10 mouse cellular contexts compared by ENCODE assay signal in the genomic region with DNA sequence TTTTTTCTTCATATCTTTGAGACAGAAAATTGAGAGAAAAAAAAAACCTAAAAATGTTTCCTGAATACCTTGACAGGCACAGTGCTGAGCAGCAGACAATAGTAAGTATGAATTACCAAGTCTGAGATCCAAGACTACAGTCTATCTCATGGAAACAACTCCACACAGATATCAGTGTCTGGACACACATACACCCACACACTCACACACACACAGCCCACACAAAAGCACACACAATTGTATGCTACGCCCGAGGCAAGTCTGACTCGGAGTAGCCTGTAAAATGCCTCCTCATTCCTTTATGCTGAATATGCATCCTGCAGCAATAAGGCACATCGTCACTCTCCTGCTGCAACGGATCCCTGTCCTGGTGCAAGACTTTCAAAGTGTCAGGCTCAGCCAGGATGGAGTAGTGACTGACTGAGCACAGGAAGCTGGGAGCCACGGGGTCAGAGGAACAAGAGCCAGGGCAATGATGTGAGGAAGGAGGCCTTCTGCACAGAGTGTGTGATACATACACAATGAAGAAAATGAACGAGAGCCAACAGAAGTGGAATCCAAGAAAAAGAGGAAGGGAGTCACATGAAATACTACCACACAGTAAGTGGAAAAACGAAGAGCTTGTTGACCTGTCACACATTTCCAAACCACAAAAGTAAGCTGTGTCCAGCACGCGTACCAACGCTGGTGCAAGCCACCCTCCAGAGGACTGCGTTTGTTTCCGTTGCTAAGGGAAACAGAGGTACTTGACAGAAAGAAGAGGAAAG. TPM values are rescaled to one million over a fixed set of nuclear protein-coding genes. Genes with fewer than 3 reads are reported as not detected.
DNase-seq lines count a peak whose midpoint lies in the region; ATAC-seq and TF ChIP-seq lines count a peak whose summit lies in the region.
"Had no signal": no experiment of that assay in that cellular context is flagged by ENCODE, and none has a peak within 500 bp of the region (broad histone marks: within the 10 kb centered on the region; RNA-seq: fewer than 3 reads in every experiment).

No protein-coding gene starts in this region.

- intact Hi-C loops in heart, adult 2 months (cut with DNase I), result no loop called here

- no peak overlapping the region for H3K4me3 ChIP-seq in hindbrain, embryonic 15.5 days
- H3K4me3 ChIP-seq in hindbrain, embryonic 11.5 days (ENCODE audit: low read depth, low read length), result no peak overlapping the region
- H3K4me3 ChIP-seq in heart, adult 2 months, result no peak overlapping the region
- H3K4me3 ChIP-seq in midbrain, embryonic 14.5 days (replicated peaks; ENCODE audit: low read depth, low read length), result no peak overlapping the region
- H3K4me3 ChIP-seq: limb, embryonic 12.5 days; stomach, embryonic 15.5 days had no signal

- WGBS in hindbrain, embryonic 15.5 days, result 43% methylated on average over 13 of the region's 13 CpGs
- 60% methylated on average over 13 of the region's 13 CpGs for WGBS in hindbrain, embryonic 11.5 days
- 14% methylated on average over 13 of the region's 13 CpGs for WGBS in heart, adult 2 months
- 53% methylated on average over 13 of the region's 13 CpGs for WGBS in midbrain, embryonic 14.5 days

- no peaks in the 10 kb centered on the region for H3K27me3 ChIP-seq in hindbrain, embryonic 15.5 days
- no peaks in the 10 kb centered on the region for H3K27me3 ChIP-seq in hindbrain, embryonic 11.5 days (ENCODE audit: control insufficient read depth, insufficient read depth, low read length)
- no peaks in the 10 kb centered on the region for H3K27me3 ChIP-seq in heart, adult 2 months (ENCODE audit: control insufficient read depth, insufficient read depth, low read length)
- H3K27me3 ChIP-seq in midbrain, embryonic 14.5 days (ENCODE audit: control insufficient read depth, insufficient read depth, low read length), result no peaks in the 10 kb centered on the region
- H3K27me3 ChIP-seq: limb, embryonic 12.5 days; stomach, embryonic 15.5 days had no signal

- H3K4me2 ChIP-seq in hindbrain, embryonic 15.5 days, result no peak overlapping the region
- no peak overlapping the region for H3K4me2 ChIP-seq in hindbrain, embryonic 11.5 days (replicated peaks; ENCODE audit: low read depth, low read length)
- H3K4me2 ChIP-seq in midbrain, embryonic 14.5 days (ENCODE audit: low read length), result no peak overlapping the region
- H3K4me2 ChIP-seq: limb, embryonic 12.5 days; stomach, embryonic 15.5 days had no signal

- TF ChIP-seq EP300 in heart, adult 2 months (IDR thresholded peaks at IDR 0.05; ENCODE audit: insufficient read depth, low read depth, low read length), result no peak

- H3K4me1 ChIP-seq in hindbrain, embryonic 15.5 days (replicated peaks), result peaks cover 18% of the 10 kb centered on the region; the same call in 1 of the 2 replicates
- H3K4me1 ChIP-seq in hindbrain, embryonic 11.5 days (replicated peaks; ENCODE audit: control insufficient read depth, insufficient read depth, low read length), result no peaks in the 10 kb centered on the region
- peaks cover 9% of the 10 kb centered on the region for H3K4me1 ChIP-seq in heart, adult 2 months (ENCODE audit: control insufficient read depth, insufficient read depth, low read length)
- H3K4me1 ChIP-seq in midbrain, embryonic 14.5 days (ENCODE audit: control insufficient read depth, insufficient read depth, low read length), result no peaks in the 10 kb centered on the region
- H3K4me1 ChIP-seq: limb, embryonic 12.5 days had no signal

- 0 out of 2 replicates have a peak overlapping the region, but pooled peaks have one; percentile 4 for H3K27ac ChIP-seq in hindbrain, embryonic 15.5 days (replicated peaks)
- no peak overlapping the region for H3K27ac ChIP-seq in hindbrain, embryonic 11.5 days (ENCODE audit: low read depth, low read length)
- peak overlapping the region; percentile 29; the same call in 1 of the 2 replicates for H3K27ac ChIP-seq in heart, adult 2 months
- H3K27ac ChIP-seq in midbrain, embryonic 14.5 days (replicated peaks; ENCODE audit: low read depth, low read length), result no peak overlapping the region
- H3K27ac ChIP-seq: limb, embryonic 12.5 days; stomach, embryonic 15.5 days had no signal

- DNase-seq in hindbrain, embryonic 11.5 days (ENCODE audit: low spot score), result no peak
- DNase-seq in heart, adult 2 months, result peak in 1 of 2 experiments; percentile 41
- peak; percentile 51 for DNase-seq in kidney, postnatal 10 days
- peak; percentile 31 for DNase-seq in midbrain, embryonic 14.5 days
- no peak for DNase-seq in frontal cortex, postnatal 25 days (ENCODE audit: low spot score in 2 of 2)
- no peak for DNase-seq in gastrocnemius, postnatal 4 days (ENCODE audit: low spot score in 2 of 2)

- TF ChIP-seq CTCF in heart, adult 2 months (IDR thresholded peaks at IDR 0.05), result no peak

- no peaks in the 10 kb centered on the region for H3K79me2 ChIP-seq in heart, adult 2 months (replicated peaks; ENCODE audit: control insufficient read depth, insufficient read depth, low read length)

- H3K36me3 ChIP-seq in hindbrain, embryonic 15.5 days, result peaks cover 11% of the 10 kb centered on the region
- H3K36me3 ChIP-seq in hindbrain, embryonic 11.5 days (ENCODE audit: control insufficient read depth, insufficient read depth, low read length), result no peaks in the 10 kb centered on the region
- peaks cover 2% of the 10 kb centered on the region for H3K36me3 ChIP-seq in heart, adult 2 months (ENCODE audit: control insufficient read depth, insufficient read depth, low read length)
- no peaks in the 10 kb centered on the region for H3K36me3 ChIP-seq in midbrain, embryonic 14.5 days (ENCODE audit: control insufficient read depth, insufficient read depth, low read length)
- H3K36me3 ChIP-seq: limb, embryonic 12.5 days; stomach, embryonic 15.5 days had no signal

- H3K9ac ChIP-seq in hindbrain, embryonic 15.5 days, result no peak overlapping the region
- H3K9ac ChIP-seq in hindbrain, embryonic 11.5 days (ENCODE audit: low read depth, low read length), result no peak overlapping the region
- no peak overlapping the region for H3K9ac ChIP-seq in heart, adult 2 months (ENCODE audit: low read depth, low read length)
- H3K9ac ChIP-seq in midbrain, embryonic 14.5 days (replicated peaks; ENCODE audit: low read length), result no peak overlapping the region
- H3K9ac ChIP-seq: limb, embryonic 12.5 days; stomach, embryonic 15.5 days had no signal

- no peak for TF ChIP-seq POLR2A in heart, adult 2 months (IDR thresholded peaks at IDR 0.05; ENCODE audit: insufficient read depth, low read depth, low read length)

- no peaks in the 10 kb centered on the region for H3K9me3 ChIP-seq in hindbrain, embryonic 15.5 days
- H3K9me3 ChIP-seq in hindbrain, embryonic 11.5 days (ENCODE audit: control insufficient read depth, low read length), result no peaks in the 10 kb centered on the region
- H3K9me3 ChIP-seq in midbrain, embryonic 14.5 days (ENCODE audit: control insufficient read depth, low read length), result no peaks in the 10 kb centered on the region
- H3K9me3 ChIP-seq: limb, embryonic 12.5 days; stomach, embryonic 15.5 days had no signal

- ATAC-seq in hindbrain, embryonic 15.5 days (ENCODE audit: low FRiP score, low read depth), result peak; percentile 33
- ATAC-seq in hindbrain, embryonic 11.5 days (ENCODE audit: low FRiP score), result no peak
- ATAC-seq in midbrain, embryonic 14.5 days (ENCODE audit: low FRiP score, low TSS enrichment), result no peak
- no peak for ATAC-seq in erythroblast, adult 5-6 weeks (replicated peaks; ENCODE audit: low FRiP score, poor library complexity, severe bottlenecking)

RNA-seq across cellular contexts. Expression of gene Adam22, which starts 10.9 kb away (rescaled TPM):
- 41.9 and 45.1 TPM in 2 replicates for polyA plus RNA-seq in hindbrain, embryonic 15.5 days (2015; fragmentation: Nextera tagmentation; extraction: Ambion mirVana)
- 15.9 and 16.7 TPM in 2 replicates for polyA plus RNA-seq in hindbrain, embryonic 11.5 days (2014; fragmentation: Nextera tagmentation; extraction: Ambion mirVana)
- 1 to 10 TPM; 3.6 to 4.7 TPM for total RNA-seq in heart, adult 2 months (2021)
- polyA plus RNA-seq in heart, adult 2 months (2012; rRNA removed), result 1.7 and 3.3 TPM in 2 replicates
- 41.8 and 48.9 TPM in 2 replicates for polyA plus RNA-seq in midbrain, embryonic 14.5 days (2014; fragmentation: Nextera tagmentation; extraction: Ambion mirVana)
- total RNA-seq in erythroblast, adult 5-6 weeks (2015; ENCODE audit: low replicate concordance), result 1.2 and 4.6 TPM in 2 replicates
- total RNA-seq in erythroblast, adult 5-6 weeks (2017; ENCODE audit: low replicate concordance), result 0.51 and 0.70 TPM in 2 replicates
- total RNA-seq in gastrocnemius, postnatal 4 days (2021), result 10 to 100 TPM; 13.1 to 16.1 TPM

Comparison
In these comparisons a context has a peak if more than half of its experiments do, and no peak if none do; other contexts are left out.
1. H3K27ac ChIP-seq: peak in hindbrain, embryonic 15.5 days (single experiment) and heart, adult 2 months (single experiment); none in hindbrain, embryonic 11.5 days (single experiment) and midbrain, embryonic 14.5 days (single experiment).
2. DNase-seq: peak in kidney, postnatal 10 days (single experiment) and midbrain, embryonic 14.5 days (single experiment); none in hindbrain, embryonic 11.5 days (single experiment), frontal cortex, postnatal 25 days (0 of 2) and gastrocnemius, postnatal 4 days (0 of 2).